Mouse (Mus musculus) midbrain, embryonic 12.5 days (tissue): Measurements from ENCODE around the gene Dgcr6. TPM values are rescaled to one million over a fixed set of nuclear protein-coding genes. Genes with fewer than 3 reads are reported as not detected.

Experiments used
- ATAC-seq: fragments of 200-750 bp; cut with Nextera tagmentation; 2 replicates; pipeline ENCODE4 v1.8.0; 2017; ENCODE audit warnings: low read depth, moderate TSS enrichment, moderate library complexity; ENCODE audit not compliant: low FRiP score
- H3K27ac ChIP-seq: fragments of 300-500 bp; sonication (generic); replicated peaks from 2 replicates; pipeline ENCODE4 v1.5.1; 2016; ENCODE audit warnings: mild to moderate bottlenecking
- H3K27me3 ChIP-seq: fragments of 300-500 bp; sonication (generic); 2 replicates; pipeline ENCODE4 v1.6.1; 2016; ENCODE audit warnings: mild to moderate bottlenecking
- H3K36me3 ChIP-seq: fragments of 300-500 bp; sonication (generic); 2 replicates; pipeline ENCODE4 v1.6.1; 2016
- H3K4me1 ChIP-seq: fragments of 300-500 bp; sonication (generic); 2 replicates; pipeline ENCODE4 v1.6.1; 2016
- H3K4me2 ChIP-seq: fragments of 300-500 bp; sonication (generic); replicated peaks from 2 replicates; pipeline ENCODE4 v1.6.1; 2016; ENCODE audit warnings: mild to moderate bottlenecking, moderate library complexity
- H3K4me3 ChIP-seq: fragments of 300-500 bp; sonication (generic); 2 replicates; pipeline ENCODE4 v1.5.1; 2016; ENCODE audit warnings: mild to moderate bottlenecking
- H3K9ac ChIP-seq: fragments of 300-500 bp; sonication (generic); replicated peaks from 2 replicates; pipeline ENCODE4 v1.6.1; 2016; ENCODE audit warnings: mild to moderate bottlenecking, moderate library complexity
- H3K9me3 ChIP-seq: fragments of 300-500 bp; sonication (generic); 2 replicates; pipeline ENCODE4 v1.6.1; 2016; ENCODE audit warnings: mild to moderate bottlenecking
- WGBS: fragments of 180-500 bp; shearing (Covaris S2); methylation state at CpG from one replicate; pipeline ENCODE4 v1.1.7; 2016; 5-methylcytosine and 5-hydroxymethylcytosine counted together
- polyA plus RNA-seq: library from polyadenylated mRNA; unstranded; fragments of >200 nt; fragmentation: Nextera tagmentation; extraction: Ambion mirVana; gene quantifications from 2 replicates; pipeline ENCODE4 v1.2.1, GENCODE M21; 2016

Gene Dgcr6
- polyA plus RNA-seq, 1 experiment from 2014 or later, result 144 TPM

GRCm38 (mm10) chr16:18044991-18045390 is 7.7 kb upstream of the Dgcr6 start:
- H3K36me3 ChIP-seq, result no peaks in the 10 kb centered on the region
- H3K9me3 ChIP-seq, result 0 out of 2 replicates have a peak, but pooled peaks cover 6% of the 10 kb centered on the region
- H3K4me3 ChIP-seq, result no peak overlapping the region
- H3K4me2 ChIP-seq, result no peak overlapping the region
- no peak overlapping the region for H3K27ac ChIP-seq
- WGBS, result 82% methylated on average over 10 of the region's 10 CpGs
- ATAC-seq, result no peak
- no peaks in the 10 kb centered on the region for H3K27me3 ChIP-seq
- H3K9ac ChIP-seq, result no peak overlapping the region
- no peaks in the 10 kb centered on the region for H3K4me1 ChIP-seq

GRCm38 (mm10) chr16:18047660-18048059 is 5.0 kb upstream of the Dgcr6 start:
- no peak overlapping the region for H3K4me3 ChIP-seq
- no peaks in the 10 kb centered on the region for H3K9me3 ChIP-seq
- no peaks in the 10 kb centered on the region for H3K4me1 ChIP-seq
- peak; percentile 72; the same call in 1 of the 2 replicates for ATAC-seq
- no peak overlapping the region for H3K4me2 ChIP-seq
- 1% methylated on average over 3 of the region's 3 CpGs for WGBS
- no peak overlapping the region for H3K27ac ChIP-seq
- H3K27me3 ChIP-seq, result 0 out of 2 replicates have a peak, but pooled peaks cover 4% of the 10 kb centered on the region
- H3K36me3 ChIP-seq, result no peaks in the 10 kb centered on the region
- H3K9ac ChIP-seq, result no peak overlapping the region

- 0 out of 2 replicates have a peak, but pooled peaks cover 4% of the 10 kb centered on the region for H3K27me3 ChIP-seq
- 78% methylated on average over 8 of the region's 8 CpGs for WGBS
- H3K4me3 ChIP-seq, result no peak overlapping the region
- H3K4me2 ChIP-seq, result no peak overlapping the region
- peaks cover 2% of the 10 kb centered on the region; the same call in 1 of the 2 replicates for H3K4me1 ChIP-seq
- H3K36me3 ChIP-seq, result no peaks in the 10 kb centered on the region
- H3K27ac ChIP-seq, result no peak overlapping the region
- no peak overlapping the region for H3K9ac ChIP-seq
- H3K9me3 ChIP-seq, result no peaks in the 10 kb centered on the region
- ATAC-seq, result no peak
Observed at GRCm38 (mm10) chr16:18048071-18048470, 4.6 kb upstream of the Dgcr6 start.

GRCm38 (mm10) chr16:18052322-18052721 is 338 bp upstream of the Dgcr6 start:
- H3K9me3 ChIP-seq, result no peaks in the 10 kb centered on the region
- peaks cover 2% of the 10 kb centered on the region; the same call in 1 of the 2 replicates for H3K4me1 ChIP-seq
- peak; percentile 27 for ATAC-seq
- H3K27ac ChIP-seq, result no peak overlapping the region
- H3K4me3 ChIP-seq, result no peak overlapping the region
- H3K4me2 ChIP-seq, result no peak overlapping the region
- H3K27me3 ChIP-seq, result 0 out of 2 replicates have a peak, but pooled peaks cover 4% of the 10 kb centered on the region
- 59% methylated on average over 7 of the region's 7 CpGs for WGBS
- no peaks in the 10 kb centered on the region for H3K36me3 ChIP-seq
- no peak overlapping the region for H3K9ac ChIP-seq

DNA sequence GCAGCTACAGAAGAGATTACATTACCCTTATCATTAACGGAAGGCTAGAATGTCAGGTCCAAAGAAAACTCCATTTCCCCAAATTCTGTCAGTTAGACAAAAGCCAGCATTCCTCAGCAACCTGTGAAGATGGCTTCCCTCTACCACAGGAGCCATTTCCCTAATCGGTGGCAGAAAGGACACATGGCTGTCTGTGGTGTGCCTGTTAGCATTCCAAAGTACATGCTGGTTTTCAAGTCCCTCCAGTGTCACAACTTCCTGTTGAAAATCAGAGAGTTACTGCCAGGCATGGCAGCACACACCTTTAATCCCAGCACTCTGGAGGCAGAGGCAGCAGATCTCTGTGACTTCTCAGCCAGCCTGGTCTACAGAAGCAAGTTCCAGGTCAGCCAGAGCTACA is 3.6 kb downstream of the Dgcr6 start:
- Histone ChIP-seq H3K4me2 (no peak overlapping the region), H3K4me3 (no peak overlapping the region), H3K27ac (no peak overlapping the region), H3K9me3 (no peaks in the 10 kb centered on the region), H3K36me3 (no peaks in the 10 kb centered on the region), H3K27me3 (no peaks in the 10 kb centered on the region), H3K9ac (no peak overlapping the region), H3K4me1 (peaks cover 2% of the 10 kb centered on the region; the same call in 1 of the 2 replicates)
- WGBS, result 79% methylated on average over 2 of the region's 2 CpGs
- ATAC-seq, result no peak

DNA sequence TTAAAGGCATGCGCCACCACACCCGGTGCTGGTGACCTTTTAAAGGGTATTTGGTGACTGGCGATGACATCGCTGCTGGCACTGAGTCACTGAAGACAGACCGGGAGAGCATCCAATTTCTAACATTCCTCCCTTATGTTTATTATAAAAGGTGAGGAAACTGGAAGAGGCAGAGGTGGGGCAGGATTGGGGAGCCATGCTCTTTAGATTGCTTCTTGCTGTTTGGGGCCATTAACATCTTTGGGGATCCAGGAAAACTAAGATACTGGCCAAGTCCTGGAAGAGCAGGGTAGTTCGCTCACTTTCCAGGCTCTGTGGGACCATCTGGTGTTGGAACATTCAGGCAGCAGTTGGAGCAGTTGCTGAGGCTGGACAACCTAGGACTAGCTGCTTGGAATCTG is 5.7 kb downstream of the Dgcr6 start:
- WGBS, result 89% methylated on average over 6 of the region's 6 CpGs
- H3K27me3 ChIP-seq, result no peaks in the 10 kb centered on the region
- no peak overlapping the region for H3K9ac ChIP-seq
- H3K4me1 ChIP-seq, result no peaks in the 10 kb centered on the region
- no peak overlapping the region for H3K4me2 ChIP-seq
- H3K4me3 ChIP-seq, result no peak overlapping the region
- H3K36me3 ChIP-seq, result no peaks in the 10 kb centered on the region
- ATAC-seq, result no peak
- H3K9me3 ChIP-seq, result no peaks in the 10 kb centered on the region
- H3K27ac ChIP-seq, result no peak overlapping the region

GRCm38 (mm10) chr16:18059243-18059642 is 6.6 kb downstream of the Dgcr6 start:
- no peaks in the 10 kb centered on the region for H3K9me3 ChIP-seq
- H3K4me2 ChIP-seq, result no peak overlapping the region
- H3K4me3 ChIP-seq, result no peak overlapping the region
- no peak overlapping the region for H3K9ac ChIP-seq
- no peaks in the 10 kb centered on the region for H3K36me3 ChIP-seq
- H3K4me1 ChIP-seq, result no peaks in the 10 kb centered on the region
- no peak overlapping the region for H3K27ac ChIP-seq
- H3K27me3 ChIP-seq, result no peaks in the 10 kb centered on the region
- 85% methylated on average over 10 of the region's 10 CpGs for WGBS
- no peak for ATAC-seq

- Histone ChIP-seq H3K4me3 (no peak overlapping the region), H3K27ac (no peak overlapping the region), H3K9me3 (no peaks in the 10 kb centered on the region), H3K4me2 (no peak overlapping the region), H3K36me3 (no peaks in the 10 kb centered on the region), H3K9ac (no peak overlapping the region), H3K27me3 (no peaks in the 10 kb centered on the region), H3K4me1 (no peaks in the 10 kb centered on the region)
- WGBS, result 87% methylated on average over 11 of the region's 11 CpGs
- no peak for ATAC-seq
Observed at GRCm38 (mm10) chr16:18061201-18061600, 8.5 kb downstream of the Dgcr6 start.

DNA sequence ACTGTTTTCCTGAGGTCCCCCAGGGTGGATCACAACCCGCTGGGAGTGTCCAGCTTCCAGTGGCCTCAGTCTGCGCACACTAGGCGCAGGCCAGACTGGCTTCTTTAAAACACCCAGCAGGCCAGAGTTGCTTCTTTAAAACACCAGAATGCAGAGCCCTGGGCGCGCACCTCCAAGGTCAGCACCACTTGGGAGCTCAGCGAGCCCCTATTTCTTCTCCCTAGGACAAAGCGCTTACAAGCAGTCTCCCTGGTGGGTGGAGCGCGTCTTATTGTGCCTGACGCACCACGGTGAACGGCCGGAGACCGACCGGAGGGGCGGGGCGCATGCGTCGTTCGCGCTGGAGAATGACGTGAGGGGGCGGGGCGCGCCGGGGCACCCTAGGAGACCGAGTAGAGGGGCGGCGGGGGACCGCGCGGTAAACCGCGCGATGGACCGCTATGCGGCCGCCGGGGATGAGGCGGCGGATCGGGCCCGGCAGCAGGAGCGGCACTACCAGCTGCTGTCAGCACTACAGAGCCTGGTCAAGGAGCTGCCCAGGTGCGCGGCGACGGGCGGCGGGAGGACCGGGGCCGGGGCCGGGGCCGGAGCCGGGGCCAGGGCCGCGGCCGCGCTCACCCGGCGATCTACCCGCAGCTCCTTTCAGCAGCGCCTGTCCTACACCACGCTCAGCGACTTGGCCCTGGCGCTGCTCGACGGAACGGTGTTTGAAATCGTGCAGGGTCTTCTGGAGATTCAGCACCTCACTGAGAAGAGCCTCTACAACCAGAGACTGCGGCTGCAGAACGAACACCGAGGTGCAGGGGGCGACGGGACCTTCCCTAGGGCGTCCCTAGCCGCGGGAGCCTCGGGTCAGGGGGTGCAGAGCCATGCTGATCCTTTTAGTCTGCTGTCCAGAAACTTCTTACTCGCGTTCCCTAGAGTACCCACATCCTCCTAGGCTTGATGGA is 13.7 kb downstream of the Dgcr6 start:
- peak overlapping the region; percentile 92 for H3K9ac ChIP-seq
- peak; percentile 98 for ATAC-seq
- no peaks in the 10 kb centered on the region for H3K27me3 ChIP-seq
- no peaks in the 10 kb centered on the region for H3K9me3 ChIP-seq
- H3K4me3 ChIP-seq, result peak overlapping the region; percentile 91
- H3K27ac ChIP-seq, result peak overlapping the region; percentile 96
- H3K4me1 ChIP-seq, result peaks cover 21% of the 10 kb centered on the region
- H3K4me2 ChIP-seq, result peak overlapping the region; percentile 67
- peaks cover 33% of the 10 kb centered on the region for H3K36me3 ChIP-seq
- WGBS, result 1% methylated on average over 80 of the region's 81 CpGs

GRCm38 (mm10) chr16:18068653-18069376 is 16.2 kb downstream of the Dgcr6 start:
- no peak for ATAC-seq
- H3K4me3 ChIP-seq, result no peak overlapping the region
- peak overlapping the region; percentile 28; the same call in 1 of the 2 replicates for H3K9ac ChIP-seq
- H3K4me2 ChIP-seq, result peak overlapping the region; percentile 2; the same call in 1 of the 2 replicates
- peaks cover 21% of the 10 kb centered on the region for H3K4me1 ChIP-seq
- WGBS, result 89% methylated on average over 8 of the region's 8 CpGs
- H3K27ac ChIP-seq, result no peak overlapping the region
- no peaks in the 10 kb centered on the region for H3K27me3 ChIP-seq
- H3K9me3 ChIP-seq, result no peaks in the 10 kb centered on the region
- H3K36me3 ChIP-seq, result peaks cover 53% of the 10 kb centered on the region

GRCm38 (mm10) chr16:18070798-18071197 is 18.1 kb downstream of the Dgcr6 start:
- Histone ChIP-seq H3K9ac (no peak overlapping the region), H3K4me2 (no peak overlapping the region), H3K36me3 (peaks cover 53% of the 10 kb centered on the region), H3K4me1 (peaks cover 21% of the 10 kb centered on the region), H3K4me3 (no peak overlapping the region), H3K27ac (no peak overlapping the region), H3K9me3 (no peaks in the 10 kb centered on the region), H3K27me3 (no peaks in the 10 kb centered on the region)
- no peak for ATAC-seq
- WGBS, result 87% methylated on average over 5 of the region's 5 CpGs

DNA sequence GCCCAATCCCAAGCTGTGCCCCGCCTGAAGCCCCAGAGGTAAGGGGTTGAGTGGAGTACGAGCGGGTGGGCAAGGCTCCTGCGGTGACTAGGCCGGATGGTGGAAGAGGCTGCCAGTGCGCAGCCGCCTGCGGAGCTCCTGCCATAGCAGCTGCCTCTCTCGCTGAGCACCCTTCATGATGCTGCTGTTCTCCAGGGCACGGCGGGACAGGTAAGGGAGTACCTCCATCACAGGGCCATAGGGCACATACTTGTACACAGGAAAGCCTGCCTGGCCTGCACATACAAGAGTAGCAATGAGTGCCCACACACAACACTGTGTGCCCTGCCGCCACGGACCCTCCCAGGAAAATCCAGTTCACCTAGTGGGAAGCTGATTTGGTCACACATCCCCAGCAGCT is 19.4 kb downstream of the Dgcr6 start:
- Histone ChIP-seq H3K27ac (no peak overlapping the region), H3K27me3 (no peaks in the 10 kb centered on the region), H3K4me2 (no peak overlapping the region), H3K9me3 (no peaks in the 10 kb centered on the region), H3K4me1 (peaks cover 18% of the 10 kb centered on the region), H3K4me3 (no peak overlapping the region), H3K9ac (no peak overlapping the region), H3K36me3 (peaks cover 53% of the 10 kb centered on the region)
- ATAC-seq, result no peak
- 89% methylated on average over 13 of the region's 13 CpGs for WGBS
